Mouse (Mus musculus) cerebellum, adult (tissue): Measurements from ENCODE around the gene Ebi3.

Experiments
- ATAC-seq: cut with Nextera tagmentation; 2 replicates; pipeline ENCODE4 v1.9.2; 2017; ENCODE audit warnings: mild to moderate bottlenecking, moderate library complexity, mixed read lengths; ENCODE audit not compliant: insufficient number of reproducible peaks, low FRiP score, low TSS enrichment

Gene Ebi3

GRCm38 (mm10) chr17:55957726-55958583 is 5.5 kb downstream of the Ebi3 start:
- ATAC-seq = no peak

- no peak for ATAC-seq
Observed at GRCm38 (mm10) chr17:55958584-55958886, 6.1 kb downstream of the Ebi3 start.

- peak; percentile 85 for ATAC-seq
Observed at GRCm38 (mm10) chr17:55958918-55959728, 6.7 kb downstream of the Ebi3 start, which contains the start of gene Yju2. Gene Yju2 (plus strand): TSS chr17:55959099.

- ATAC-seq = no peak
Observed at GRCm38 (mm10) chr17:55959946-55960740, 7.7 kb downstream of the Ebi3 start.

- ATAC-seq = no peak
Observed at GRCm38 (mm10) chr17:55960791-55961190, 8.4 kb downstream of the Ebi3 start.

GRCm38 (mm10) chr17:55961631-55962030 is 9.2 kb downstream of the Ebi3 start:
- ATAC-seq = no peak

- ATAC-seq = no peak
Observed at GRCm38 (mm10) chr17:55963171-55963570, 10.7 kb downstream of the Ebi3 start.

GRCm38 (mm10) chr17:55964496-55964895 is 12.1 kb downstream of the Ebi3 start:
- ATAC-seq = no peak

GRCm38 (mm10) chr17:55964996-55965395 is 12.6 kb downstream of the Ebi3 start:
- ATAC-seq = no peak

- ATAC-seq = no peak
Observed at GRCm38 (mm10) chr17:55967186-55967585, 14.7 kb downstream of the Ebi3 start.

- ATAC-seq = no peak
Observed at GRCm38 (mm10) chr17:55968210-55968609, 15.8 kb downstream of the Ebi3 start.

GRCm38 (mm10) chr17:55969560-55969959 is 17.1 kb downstream of the Ebi3 start:
- no peak for ATAC-seq

- 0 out of 2 replicates have a peak, but pooled peaks have one; percentile 36 for ATAC-seq
Observed at GRCm38 (mm10) chr17:55969966-55970891, 17.8 kb downstream of the Ebi3 start, which contains the start of gene Shd. Gene Shd (plus strand): TSS chr17:55970467.

GRCm38 (mm10) chr17:55971453-55971852 is 19.0 kb downstream of the Ebi3 start:
- ATAC-seq = no peak

GRCm38 (mm10) chr17:55976255-55976862 is 23.9 kb downstream of the Ebi3 start:
- peak; percentile 54; the same call in 1 of the 2 replicates for ATAC-seq

- ATAC-seq = no peak
Observed at GRCm38 (mm10) chr17:55977301-55977700, 24.9 kb downstream of the Ebi3 start.

- peak; percentile 83 for ATAC-seq
Observed at GRCm38 (mm10) chr17:55986030-55986961, 33.9 kb downstream of the Ebi3 start, which contains the start of gene Fsd1. Gene Fsd1 (plus strand): TSS chr17:55986509.
